Mouse (Mus musculus) liver, adult 2 months (tissue): ENCODE data around the gene Ccdc85c.

ENCODE experiments used
- CTCF ChIP-seq: fragments of 200-500 bp; IDR thresholded peaks from 2 replicates; pipeline ENCODE4 v1.5.1; 2011; ENCODE audit warnings: low read depth, low read length, control low read depth
- POLR2A ChIP-seq: fragments of 200-500 bp; IDR thresholded peaks from 2 replicates; pipeline ENCODE4 v1.6.1; 2011; ENCODE audit warnings: low read length, control low read depth; ENCODE audit not compliant: insufficient read depth; ENCODE audit errors: extremely low read depth

DNA sequence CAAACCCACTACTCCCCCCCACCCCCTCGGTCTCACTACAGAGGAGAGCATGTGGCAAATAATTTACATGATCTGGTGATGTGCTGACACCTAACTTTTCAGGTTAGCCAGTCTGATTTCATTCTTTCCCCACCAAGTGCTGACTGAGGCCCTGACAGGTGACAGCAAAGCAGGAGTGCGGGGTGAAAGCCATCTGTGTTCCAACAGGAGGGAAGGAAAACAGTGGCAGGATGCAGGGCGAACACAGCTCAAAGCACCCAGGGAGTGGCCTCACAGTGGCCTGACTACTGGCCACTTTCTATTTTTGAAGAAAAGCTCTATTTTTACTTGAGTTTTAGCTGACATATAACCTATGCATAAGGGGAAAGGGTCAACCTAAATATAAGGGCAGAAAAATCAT lies 111.5 kb downstream of the Ccdc85c start:
- TF ChIP-seq CTCF = no peak
- no peak for TF ChIP-seq POLR2A
